Mouse (Mus musculus): ENCODE results near the gene Gm12185.

DNA sequence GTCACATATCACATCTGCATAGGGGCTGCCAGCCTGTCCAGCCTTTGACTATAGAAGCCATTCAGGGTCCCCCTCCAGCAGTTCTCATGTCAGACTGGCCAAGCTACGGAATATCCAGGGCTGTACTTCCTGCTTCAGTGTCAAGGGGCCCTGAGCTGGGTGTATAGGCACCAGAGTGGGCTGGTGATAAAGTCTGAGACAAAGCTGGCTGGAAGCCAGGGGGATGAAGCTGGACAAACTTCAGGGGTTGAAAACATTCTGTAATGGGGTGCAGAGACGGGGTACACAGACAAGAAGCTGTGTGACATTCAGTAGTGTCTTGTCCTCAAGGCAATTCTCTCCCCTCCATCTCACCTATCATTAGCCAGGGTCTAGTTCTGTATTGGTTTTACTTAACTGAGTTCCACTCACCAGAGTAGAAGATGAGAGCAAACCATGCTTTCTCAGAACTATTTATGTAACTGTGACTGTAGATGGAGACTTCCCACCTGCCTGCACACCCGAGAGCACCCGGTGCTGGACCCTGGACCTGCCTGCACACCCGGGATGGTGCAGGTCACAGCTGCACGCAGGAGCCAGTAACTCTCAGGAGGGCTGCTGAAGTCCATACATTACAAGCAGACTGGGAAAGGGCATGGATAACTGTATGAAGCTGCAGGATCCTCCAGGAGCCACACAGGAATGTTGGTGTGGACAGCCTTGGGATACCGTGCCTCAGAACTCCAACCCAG is 122.5 kb downstream of the Gm12185 start:
- TF ChIP-seq POLR2A (IDR thresholded peaks at IDR 0.05; ENCODE audit: control insufficient read depth, low read depth, low read length) (no peak), CTCF (IDR thresholded peaks at IDR 0.05; ENCODE audit: control insufficient read depth, insufficient read depth, insufficient replicate concordance, low read depth, low read length) (no peak)

All from testis, adult 2 months (tissue).